Mouse (Mus musculus) bone marrow macrophage, adult 2 months (primary cell): ENCODE data around the gene Ceacam9. TPM values are rescaled to one million over a fixed set of nuclear protein-coding genes. Genes with fewer than 3 reads are reported as not detected.

Source experiments
- H3K27ac ChIP-seq: 2 replicates; pipeline ENCODE4 v1.5.1; 2012; ENCODE audit warnings: low read depth, low read length; ENCODE audit not compliant: insufficient read depth
- H3K4me1 ChIP-seq: 2 replicates; pipeline ENCODE4 v1.6.1; 2012; ENCODE audit warnings: low read length; ENCODE audit not compliant: control insufficient read depth, insufficient read depth
- H3K4me3 ChIP-seq: 2 replicates; pipeline ENCODE4 v1.5.1; 2012; ENCODE audit warnings: mild to moderate bottlenecking, low read length, moderate library complexity; ENCODE audit not compliant: insufficient read depth
- CTCF ChIP-seq: IDR thresholded peaks from 2 replicates; pipeline ENCODE4 v1.5.1; 2012; ENCODE audit warnings: low read depth, mild to moderate bottlenecking, low read length, moderate library complexity
- POLR2A ChIP-seq: IDR thresholded peaks from 2 replicates; pipeline ENCODE4 v1.6.1; 2012; ENCODE audit warnings: mild to moderate bottlenecking, low read depth, low read length, borderline replicate concordance
- polyA plus RNA-seq: library from polyadenylated mRNA; stranded (reverse); fragments of >200 nt; gene quantifications from 2 replicates; pipeline ENCODE4 v1.2.4, GENCODE M21; 2012; ENCODE audit not compliant: missing spikeins, insufficient read depth, insufficient read length

Ceacam9 gene
- polyA plus RNA-seq, 1 experiment, result not detected

DNA sequence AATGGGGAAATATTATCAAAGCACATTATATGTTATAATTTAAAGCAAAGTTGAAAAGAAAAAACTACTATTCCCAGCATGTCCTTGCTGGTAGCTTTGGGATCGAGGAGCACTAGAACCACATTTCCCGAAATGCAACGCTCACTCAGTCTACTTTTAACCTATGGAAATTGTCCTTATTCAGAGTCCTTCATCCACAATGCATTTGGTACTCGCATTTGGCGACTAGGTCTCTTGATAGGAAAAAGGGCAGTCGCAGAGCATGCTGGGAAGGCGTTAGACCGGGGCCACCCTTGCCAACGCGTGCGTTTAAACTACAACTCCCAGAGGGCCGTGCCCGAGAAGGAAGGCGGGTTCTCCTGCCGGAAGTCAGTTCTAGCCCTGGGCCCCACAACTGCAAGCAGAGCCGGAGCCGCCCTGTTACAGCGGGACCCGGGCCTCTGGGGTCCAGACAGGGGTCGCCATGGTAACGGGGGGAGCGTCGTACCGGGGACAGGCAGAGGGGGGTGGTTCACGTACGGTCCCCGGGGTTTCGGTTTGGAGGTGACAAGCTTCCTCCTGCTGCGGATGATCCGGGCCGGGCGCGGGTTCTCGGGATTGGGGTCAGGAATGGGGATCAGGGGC is 16.5 kb downstream of the Ceacam9 start, which contains the start of gene Ap2s1:
Gene Ap2s1 (plus strand): TSS at position 338 of the 624 bp plus-strand sequence.
- TF ChIP-seq POLR2A (0 out of 2 replicates have a peak, but pooled peaks have one; percentile 61), CTCF (no peak)
- H3K27ac ChIP-seq, result peak within 1 kb of the TSS; percentile 72
- peaks cover 14% of the 10 kb centered on the region for H3K4me1 ChIP-seq
- peak within 1 kb of the TSS; percentile 92 for H3K4me3 ChIP-seq

DNA sequence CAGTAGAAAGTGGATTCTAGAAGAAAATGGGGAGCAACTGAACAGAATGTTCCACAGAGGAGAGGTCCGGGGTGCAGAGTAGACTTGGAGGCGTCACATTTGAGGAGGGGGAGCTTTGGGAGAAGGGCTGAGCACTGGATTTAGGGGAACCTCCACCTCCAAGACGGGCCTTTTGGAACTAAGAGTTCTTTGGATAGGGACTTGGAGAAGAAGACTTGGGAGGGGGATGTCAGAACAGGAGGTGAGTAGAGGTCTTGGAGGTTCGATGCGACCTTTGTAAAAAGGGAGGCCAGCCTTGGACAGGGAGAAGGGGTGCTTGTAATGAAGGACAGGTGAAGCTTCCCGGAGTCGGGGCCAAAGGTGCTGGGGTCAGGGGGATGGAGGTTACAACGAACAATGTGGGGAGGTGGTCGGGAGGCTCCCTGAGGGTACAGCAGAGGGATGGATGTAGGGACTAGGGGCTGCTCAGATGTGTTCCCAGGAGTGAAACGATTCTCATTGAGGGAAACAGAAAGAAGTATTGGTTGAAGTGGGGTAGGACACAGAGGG is 17.4 kb downstream of the Ceacam9 start:
- peak overlapping the region; percentile 72 for H3K27ac ChIP-seq
- H3K4me3 ChIP-seq, result peak overlapping the region; percentile 92
- peaks cover 14% of the 10 kb centered on the region for H3K4me1 ChIP-seq
- TF ChIP-seq CTCF (no peak), POLR2A (no peak)

- Histone ChIP-seq H3K27ac (no peak overlapping the region), H3K4me3 (no peak overlapping the region), H3K4me1 (peaks cover 4% of the 10 kb centered on the region)
- TF ChIP-seq POLR2A, result no peak
- TF ChIP-seq CTCF, result no peak
Observed at GRCm38 (mm10) chr7:16745373-16745772, 23.6 kb downstream of the Ceacam9 start.

- Histone ChIP-seq H3K27ac (no peak overlapping the region), H3K4me1 (no peaks in the 10 kb centered on the region), H3K4me3 (no peak overlapping the region)
- peak; percentile 45; the same call in 1 of the 2 replicates for TF ChIP-seq CTCF
- no peak for TF ChIP-seq POLR2A
Observed at GRCm38 (mm10) chr7:16746093-16746492, 24.4 kb downstream of the Ceacam9 start.

GRCm38 (mm10) chr7:16747656-16748055 is 25.9 kb downstream of the Ceacam9 start:
- no peak overlapping the region for H3K4me3 ChIP-seq
- H3K4me1 ChIP-seq, result no peaks in the 10 kb centered on the region
- TF ChIP-seq CTCF (no peak), POLR2A (no peak)
- no peak overlapping the region for H3K27ac ChIP-seq

- Histone ChIP-seq H3K4me1 (no peaks in the 10 kb centered on the region), H3K27ac (no peak overlapping the region), H3K4me3 (no peak overlapping the region)
- TF ChIP-seq CTCF (no peak), POLR2A (no peak)
Observed at GRCm38 (mm10) chr7:16752016-16752415, 30.3 kb downstream of the Ceacam9 start.

DNA sequence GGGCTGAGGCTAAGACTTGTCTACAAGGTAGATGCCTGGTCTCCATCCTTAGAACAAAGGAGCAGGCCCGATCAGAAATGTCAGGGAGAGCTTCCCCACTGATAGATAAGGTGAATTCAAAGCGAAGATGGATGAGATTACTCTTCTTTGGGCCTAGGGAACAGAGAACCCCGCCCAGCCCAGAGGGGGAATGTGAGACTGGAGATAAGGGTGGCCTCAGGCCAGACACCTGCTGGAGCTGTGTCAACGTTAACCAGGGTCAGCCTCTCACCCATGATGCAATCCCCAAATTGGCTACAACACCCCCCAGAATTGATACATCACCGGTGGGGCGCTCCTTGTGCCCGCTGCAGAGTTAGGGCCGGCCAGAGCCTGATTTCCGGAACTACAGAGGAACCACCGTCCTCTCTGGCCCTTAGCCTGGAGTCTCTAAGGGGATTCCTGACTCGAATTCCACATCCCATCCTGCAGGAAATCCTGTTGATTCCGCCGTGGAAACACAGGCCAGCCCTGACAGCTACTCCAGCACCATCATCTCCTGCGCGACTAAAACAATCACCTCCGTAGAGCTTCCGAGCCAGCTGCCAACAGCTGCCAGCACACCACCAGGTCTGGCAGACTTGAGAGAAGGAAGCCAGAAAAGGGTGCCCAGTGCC is 33.8 kb downstream of the Ceacam9 start:
- no peaks in the 10 kb centered on the region for H3K4me1 ChIP-seq
- no peak overlapping the region for H3K27ac ChIP-seq
- no peak overlapping the region for H3K4me3 ChIP-seq
- no peak for TF ChIP-seq POLR2A
- no peak for TF ChIP-seq CTCF

GRCm38 (mm10) chr7:16758872-16759574 is 37.3 kb downstream of the Ceacam9 start:
- no peak overlapping the region for H3K27ac ChIP-seq
- H3K4me1 ChIP-seq, result no peaks in the 10 kb centered on the region
- H3K4me3 ChIP-seq, result no peak overlapping the region
- no peak for TF ChIP-seq CTCF
- TF ChIP-seq POLR2A, result no peak

DNA sequence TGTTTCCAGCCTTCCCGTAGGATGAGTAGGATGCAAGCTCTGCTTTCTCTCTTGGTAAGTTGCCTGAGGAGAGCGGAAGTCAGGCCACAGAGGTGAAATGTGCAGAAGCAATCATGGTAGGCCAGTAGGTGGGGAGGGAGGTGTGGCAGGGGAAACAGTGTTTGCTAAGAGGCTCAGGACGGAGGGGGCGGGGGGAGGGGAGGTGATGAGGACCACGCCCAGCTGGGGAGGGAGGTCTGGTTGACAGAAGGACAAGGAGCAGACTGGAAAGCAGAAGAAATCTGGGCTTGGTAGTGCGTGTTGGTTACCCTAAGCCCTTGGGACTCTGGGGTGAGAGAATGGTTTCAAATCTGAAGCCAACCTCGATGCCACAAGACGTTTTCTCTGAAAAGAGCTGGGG is 38.6 kb downstream of the Ceacam9 start:
- Histone ChIP-seq H3K27ac (no peak overlapping the region), H3K4me1 (no peaks in the 10 kb centered on the region), H3K4me3 (no peak overlapping the region)
- TF ChIP-seq POLR2A (no peak), CTCF (no peak)
